Mouse (Mus musculus): ENCODE measurements around the gene Mcm5. TPM values are rescaled to one million over a fixed set of nuclear protein-coding genes. Genes with fewer than 3 reads are reported as not detected.

Mcm5 gene
- total RNA-seq, 2 experiments from 2014 or later, result 7.2 to 7.6 TPM

DNA sequence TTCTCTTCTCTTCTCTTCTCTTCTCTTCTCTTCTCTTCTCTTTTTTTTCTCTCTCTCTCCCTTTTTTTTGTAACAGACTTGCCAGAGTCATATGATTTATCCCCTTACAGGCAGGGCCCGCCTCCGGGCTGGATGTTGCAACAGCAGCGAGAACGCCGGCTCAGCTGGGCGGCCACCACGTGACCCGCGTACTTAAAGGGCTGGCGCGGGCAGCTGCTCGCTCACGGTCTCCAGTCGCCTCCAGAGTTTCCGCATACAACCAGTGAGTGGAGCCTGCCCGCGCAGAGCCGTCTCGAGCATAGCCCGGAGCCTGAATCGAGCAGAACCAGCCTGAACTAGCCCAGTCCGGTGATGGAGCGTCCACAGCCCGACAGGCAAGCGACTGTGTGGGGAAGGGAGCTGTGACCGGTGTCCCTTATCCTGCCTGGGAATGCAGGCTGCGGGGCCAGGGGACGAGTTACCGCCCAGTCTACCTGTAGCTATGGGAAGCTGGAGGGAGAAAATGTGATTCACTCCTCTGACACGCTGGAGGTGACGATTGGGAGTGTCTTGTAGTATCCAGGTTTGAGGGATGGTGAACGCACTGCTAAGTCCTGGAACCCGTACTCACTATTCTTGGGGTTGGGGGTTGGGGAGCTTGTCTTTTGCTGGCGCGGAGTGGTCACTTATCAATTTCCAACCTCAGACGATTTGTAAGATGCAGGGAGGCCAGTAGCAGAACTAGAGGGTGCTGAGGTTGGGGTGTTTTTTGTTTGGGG, 15.8 kb upstream of the Mcm5 start, which contains the start of gene Hmox1:
Hmox1 (plus strand) TSS at position 223 of the 758 bp plus-strand sequence.
- DNase-seq (ENCODE audit: low spot score in 2 of 2), result peak; percentile 75 to 78

DNA sequence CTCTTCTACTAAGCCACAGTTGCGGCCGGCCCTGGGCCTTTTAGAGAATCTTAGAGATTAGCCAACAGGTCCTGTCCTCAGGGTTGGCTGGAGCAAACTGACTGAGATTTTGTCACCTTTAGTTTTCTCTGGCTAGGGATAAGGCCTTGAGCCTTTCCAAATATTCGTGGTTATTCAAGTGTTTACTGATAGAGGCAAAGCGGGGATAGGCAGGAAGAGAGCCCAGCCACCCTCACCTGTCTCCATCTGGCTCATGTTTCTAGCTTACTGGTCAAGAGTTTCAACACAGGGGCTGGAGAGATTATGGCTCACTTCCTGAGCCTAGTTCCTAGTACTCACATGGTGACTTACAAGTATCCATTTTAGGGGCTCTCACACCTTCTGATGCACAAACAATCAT, 6.4 kb upstream of the Mcm5 start:
- no peak for DNase-seq (ENCODE audit: low spot score in 2 of 2)

DNA sequence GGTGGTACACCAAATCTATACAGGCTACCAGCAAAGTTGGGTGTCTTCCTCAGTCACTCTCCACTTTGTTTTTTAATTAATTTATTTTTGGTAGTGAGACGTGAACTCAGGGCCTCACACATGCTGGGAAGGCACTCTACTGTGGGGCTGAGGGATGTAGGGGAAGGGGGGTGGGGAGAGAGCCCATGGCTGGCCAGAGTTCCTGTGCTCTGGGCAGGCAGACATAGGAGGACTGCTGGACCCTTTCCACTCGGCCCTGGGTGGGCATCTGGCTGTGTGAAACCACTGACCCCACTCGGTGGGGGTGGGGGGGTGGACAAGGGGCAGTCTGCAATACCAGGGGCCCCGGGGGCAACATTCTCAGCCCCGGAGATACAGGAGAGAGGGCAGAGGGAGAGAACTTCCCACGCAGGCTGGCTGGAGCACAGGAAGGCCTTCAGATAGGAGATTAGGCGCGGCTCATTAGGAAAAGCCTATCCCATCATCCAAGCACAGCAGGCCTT, 5.9 kb upstream of the Mcm5 start:
- DNase-seq (ENCODE audit: low spot score in 2 of 2), result no peak

DNA sequence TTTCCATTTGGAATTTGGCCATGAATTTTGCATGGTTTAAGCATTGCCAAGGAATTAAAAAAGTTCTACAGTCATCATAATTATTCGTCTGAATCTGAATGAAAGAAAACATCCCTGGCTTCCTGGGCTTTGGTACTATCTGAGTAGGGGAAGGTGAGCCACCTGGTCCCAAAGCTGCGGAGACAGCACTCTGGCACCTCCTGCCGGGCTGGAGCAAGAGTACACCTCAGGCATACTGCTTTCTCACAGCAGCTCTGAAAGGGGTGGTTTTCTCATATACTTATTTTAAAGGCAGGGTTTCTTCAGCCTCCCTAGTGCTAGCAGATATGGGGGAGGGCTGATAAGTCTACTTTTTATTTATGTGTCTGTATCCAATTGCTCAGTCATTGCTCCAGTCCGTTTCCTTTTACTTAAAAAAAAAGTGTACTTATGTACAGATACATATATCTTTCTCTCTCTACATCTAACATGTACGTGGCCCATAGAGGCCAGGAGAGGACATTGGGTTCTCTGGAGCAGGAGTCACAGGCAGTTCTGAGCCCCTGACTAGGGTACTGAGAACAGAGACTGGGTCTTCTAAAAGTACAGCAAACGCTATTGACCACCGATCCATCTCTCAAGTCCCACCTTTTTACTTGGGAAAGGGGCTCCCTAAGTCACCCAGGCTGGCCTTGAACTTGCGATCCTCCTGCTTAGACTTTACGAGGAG, 688 bp upstream of the Mcm5 start:
- peak; percentile 66 to 81 for DNase-seq (ENCODE audit: low spot score in 2 of 2)

DNA sequence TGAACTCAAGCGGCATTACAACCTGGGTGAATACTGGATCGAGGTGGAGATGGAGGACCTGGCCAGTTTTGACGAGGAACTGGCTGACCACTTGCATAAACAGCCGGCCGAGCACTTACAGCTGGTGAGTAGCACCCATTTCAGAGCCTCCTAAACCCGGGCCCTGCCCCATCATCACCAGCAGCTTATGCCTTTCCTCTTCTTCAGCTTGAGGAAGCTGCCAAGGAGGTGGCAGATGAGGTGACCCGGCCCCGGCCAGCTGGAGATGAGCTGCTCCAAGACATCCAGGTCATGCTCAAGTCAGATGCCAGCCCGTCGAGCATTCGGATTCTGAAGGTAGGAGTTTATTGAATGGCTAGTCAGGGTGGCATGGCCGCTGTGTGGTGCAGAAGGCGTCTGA, 724 bp downstream of the Mcm5 start:
- no peak for DNase-seq (ENCODE audit: low spot score in 2 of 2)

DNA sequence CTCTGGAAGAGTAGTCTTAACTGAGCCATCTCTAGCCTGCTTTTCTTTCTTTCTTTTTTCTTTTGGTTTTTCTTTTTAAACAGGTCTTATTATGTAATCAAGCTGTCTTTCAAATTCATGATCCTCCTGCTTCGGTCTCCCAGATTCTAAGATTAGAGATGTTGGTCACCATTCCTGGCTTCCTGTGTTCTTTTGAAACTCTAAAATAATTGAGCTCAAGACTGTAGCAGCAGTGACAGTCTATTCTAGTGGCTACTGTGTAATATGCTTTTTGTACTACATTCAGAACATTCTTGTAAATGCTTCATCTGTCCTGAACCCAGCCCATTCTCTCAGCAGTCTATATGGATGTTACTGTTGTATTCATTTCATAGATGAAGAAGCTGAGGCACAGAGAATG, 9.1 kb downstream of the Mcm5 start:
- no peak for DNase-seq (ENCODE audit: low spot score in 2 of 2)

DNA sequence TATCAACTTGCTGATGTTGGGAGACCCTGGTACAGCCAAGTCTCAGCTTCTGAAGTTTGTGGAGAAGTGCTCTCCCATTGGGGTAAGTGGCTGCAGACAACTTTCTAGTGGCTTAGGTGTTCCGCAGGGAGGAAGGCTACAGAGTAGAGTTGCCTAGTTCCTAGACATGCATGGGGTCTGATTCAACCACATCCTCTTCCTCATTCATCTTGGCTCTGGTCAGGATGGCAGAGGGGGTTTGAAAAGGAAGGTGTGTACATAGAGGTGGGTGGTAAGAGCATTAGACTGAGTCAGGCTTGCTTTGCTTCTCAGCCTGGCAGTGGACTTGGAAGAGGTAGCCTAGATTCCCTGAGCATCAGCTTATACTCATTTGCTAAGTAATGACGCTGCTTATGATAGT, 9.9 kb downstream of the Mcm5 start:
- DNase-seq (ENCODE audit: low spot score in 2 of 2), result no peak

DNA sequence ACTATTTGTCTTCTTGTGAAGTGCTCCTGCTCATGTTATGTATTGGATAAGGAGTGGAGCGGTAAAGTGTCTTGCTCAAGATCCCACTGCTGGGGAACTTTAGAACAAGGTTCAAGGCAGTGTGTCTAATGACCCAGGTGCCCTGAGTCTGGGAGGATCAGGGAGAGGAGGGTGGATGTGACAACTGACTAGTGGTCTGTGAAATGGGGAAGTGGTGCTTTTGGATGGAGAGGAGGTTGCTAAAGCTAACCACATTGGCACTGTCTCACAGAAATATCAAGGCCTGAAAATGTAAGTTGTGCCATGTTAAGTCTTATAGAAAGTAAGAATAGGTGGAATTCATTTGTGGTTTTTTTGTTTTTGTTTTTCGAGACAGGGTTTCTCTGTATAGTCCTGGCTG, 10.4 kb downstream of the Mcm5 start:
- no peak for DNase-seq (ENCODE audit: low spot score in 2 of 2)

DNA sequence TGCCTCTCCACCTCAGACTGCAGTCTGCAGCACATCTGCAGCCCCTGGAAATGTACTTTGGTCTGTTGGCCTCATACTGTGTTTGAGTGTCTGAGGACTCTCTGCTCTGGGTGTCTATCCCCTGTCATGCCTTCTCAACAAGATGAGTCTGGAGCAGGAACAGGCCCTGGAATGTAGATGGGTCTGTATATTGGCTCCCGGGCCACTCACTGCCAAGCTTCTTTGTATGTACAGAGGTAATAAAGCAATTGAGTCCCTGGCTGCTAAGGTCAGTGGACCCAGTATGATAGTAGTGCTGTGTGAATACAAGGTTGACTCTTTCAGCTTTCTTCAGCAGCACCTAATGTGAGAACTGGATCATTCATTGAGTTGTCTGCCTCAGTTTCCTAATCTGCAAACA, 18.0 kb downstream of the Mcm5 start:
- DNase-seq (ENCODE audit: low spot score in 2 of 2), result no peak

DNA sequence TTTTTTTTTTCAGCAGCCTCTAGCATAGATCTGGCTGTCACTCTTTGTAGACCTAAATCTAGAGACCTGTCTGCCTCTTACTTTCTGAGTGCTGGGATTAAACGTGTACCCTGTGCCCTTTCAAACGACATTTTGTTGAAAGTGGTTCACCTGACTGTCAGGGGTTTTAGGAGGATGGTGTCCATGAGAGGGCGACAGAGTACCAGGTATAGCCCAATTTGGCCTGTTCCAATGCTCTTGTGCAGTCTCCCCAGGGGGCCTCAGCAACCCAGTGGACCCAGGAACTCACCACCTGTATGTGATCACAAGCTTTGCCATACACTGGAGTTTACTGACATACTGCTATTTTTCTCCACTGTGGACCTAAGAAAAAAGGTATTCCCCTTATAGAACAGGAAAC, 23.1 kb downstream of the Mcm5 start:
- DNase-seq (ENCODE audit: low spot score in 2 of 2), result peak in 1 of 2 experiments; percentile 43

DNA sequence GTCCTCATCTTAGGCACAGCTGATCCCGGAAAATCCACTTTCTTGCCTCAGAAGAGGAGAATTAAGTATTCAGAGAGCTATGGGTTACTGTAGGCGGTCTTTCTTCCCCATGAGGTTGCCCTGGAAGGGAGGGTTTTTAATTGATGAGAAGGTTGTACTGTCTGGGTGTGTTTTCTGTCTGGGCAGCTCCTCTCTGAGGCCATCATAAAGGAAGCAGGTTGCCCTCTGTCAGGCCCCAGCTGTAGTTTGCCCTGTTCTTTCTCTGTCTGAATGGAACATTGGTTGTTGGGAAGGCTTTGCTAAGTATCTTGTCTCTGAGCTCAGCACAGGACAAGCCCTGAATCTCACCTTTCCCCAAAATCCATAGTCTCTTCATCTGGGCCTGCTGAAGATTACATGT, 24.0 kb downstream of the Mcm5 start:
- no peak for DNase-seq (ENCODE audit: low spot score in 2 of 2)

DNA sequence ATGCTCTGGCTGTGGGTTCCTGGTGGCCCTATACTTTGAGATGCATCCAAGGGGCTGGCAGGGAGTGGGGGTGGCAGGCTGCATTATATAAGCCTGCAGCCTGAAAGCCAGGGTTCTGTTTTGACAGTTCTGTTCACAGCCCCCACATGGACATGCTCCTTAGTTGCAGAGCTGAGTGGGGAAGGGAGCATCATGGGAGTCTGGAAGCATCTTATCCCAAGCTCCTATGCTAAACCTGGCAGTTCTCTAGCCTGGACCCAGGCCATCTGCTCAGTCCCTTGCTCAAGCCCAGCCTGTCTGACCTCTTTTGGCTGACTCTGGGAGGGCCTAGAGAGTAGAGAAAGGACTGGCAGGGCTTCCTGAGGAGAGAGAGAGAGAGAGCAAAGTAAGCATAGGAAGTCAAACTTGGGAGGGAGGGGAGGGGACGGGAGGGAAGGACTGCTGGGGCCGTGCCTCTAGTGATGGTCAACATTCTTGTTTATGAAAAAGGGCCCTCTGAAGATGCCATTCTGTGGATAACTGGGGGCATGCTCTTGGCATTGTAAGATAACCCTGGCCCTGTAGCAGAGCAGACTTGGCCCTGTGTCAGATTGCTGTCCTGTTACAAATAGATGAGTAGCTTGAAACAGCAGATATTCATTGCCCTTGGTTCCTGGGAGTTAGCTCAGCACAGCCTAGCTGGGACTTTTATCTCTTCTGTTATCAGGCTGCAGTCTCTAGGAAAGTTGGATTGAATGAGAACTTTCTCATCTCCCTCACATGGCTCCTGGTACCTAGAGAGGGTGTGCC, 25.4 kb downstream of the Mcm5 start:
- DNase-seq (ENCODE audit: low spot score in 2 of 2), result no peak

DNA sequence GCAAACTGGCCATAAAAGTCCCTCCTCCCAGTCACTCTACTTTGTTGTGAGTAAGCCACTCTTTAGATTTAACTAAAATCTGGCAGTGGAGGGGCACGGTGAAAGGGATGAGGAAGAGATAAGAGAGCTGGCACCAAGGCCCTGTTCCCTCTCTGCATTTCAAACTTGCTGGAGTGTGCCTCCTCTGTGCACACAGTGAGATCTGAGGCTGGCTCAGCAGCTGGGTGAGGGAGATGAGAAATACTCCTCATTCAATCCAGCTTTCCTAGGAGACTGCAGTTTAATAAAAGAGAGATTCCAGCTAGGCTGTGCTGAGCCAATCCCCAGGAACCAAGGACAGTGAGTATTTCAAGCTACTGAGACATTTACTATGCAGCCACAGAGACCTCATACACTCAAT, 26.4 kb downstream of the Mcm5 start:
- no peak for DNase-seq (ENCODE audit: low spot score in 2 of 2)

DNA sequence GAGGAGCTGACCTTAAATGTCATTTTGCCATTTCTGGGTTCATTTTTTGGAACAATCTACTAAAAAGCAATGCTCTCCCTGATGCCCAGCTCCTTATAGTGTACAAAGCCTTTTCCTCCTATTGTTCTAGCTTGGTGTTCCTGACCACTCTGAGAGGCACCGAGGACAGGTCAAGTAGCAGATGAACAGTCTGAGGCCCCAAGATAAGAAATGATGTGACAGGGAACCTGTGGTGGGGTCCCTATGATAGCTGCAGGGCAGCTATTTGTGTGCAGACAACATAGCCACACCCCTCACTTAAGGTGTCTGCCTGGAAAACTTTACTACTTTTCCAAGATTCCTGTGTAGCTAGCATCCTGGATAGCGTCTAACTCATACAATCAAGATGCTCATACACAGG, 26.9 kb downstream of the Mcm5 start:
- no peak for DNase-seq (ENCODE audit: low spot score in 2 of 2)

DNA sequence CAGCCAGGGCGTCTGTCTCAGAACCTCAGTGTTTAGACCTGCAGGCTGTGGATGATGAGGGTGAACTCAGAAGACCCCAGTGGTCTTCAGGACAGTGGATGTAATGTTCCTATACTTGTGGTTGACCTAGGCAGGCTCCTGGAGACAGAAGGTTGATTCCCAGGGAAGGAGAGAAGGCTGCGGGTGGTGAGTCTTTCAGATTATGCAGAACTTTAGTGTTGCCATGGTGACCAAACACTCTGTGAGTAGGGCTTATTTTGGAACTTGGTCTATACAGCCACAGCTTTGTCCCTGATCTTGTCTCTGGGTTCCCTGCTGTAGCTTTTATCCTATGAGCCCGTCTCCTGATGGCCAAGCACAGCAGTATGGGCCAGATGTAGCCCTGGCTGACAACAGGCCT, 28.2 kb downstream of the Mcm5 start:
- DNase-seq (ENCODE audit: low spot score in 2 of 2), result peak in 1 of 2 experiments; percentile 46

DNA sequence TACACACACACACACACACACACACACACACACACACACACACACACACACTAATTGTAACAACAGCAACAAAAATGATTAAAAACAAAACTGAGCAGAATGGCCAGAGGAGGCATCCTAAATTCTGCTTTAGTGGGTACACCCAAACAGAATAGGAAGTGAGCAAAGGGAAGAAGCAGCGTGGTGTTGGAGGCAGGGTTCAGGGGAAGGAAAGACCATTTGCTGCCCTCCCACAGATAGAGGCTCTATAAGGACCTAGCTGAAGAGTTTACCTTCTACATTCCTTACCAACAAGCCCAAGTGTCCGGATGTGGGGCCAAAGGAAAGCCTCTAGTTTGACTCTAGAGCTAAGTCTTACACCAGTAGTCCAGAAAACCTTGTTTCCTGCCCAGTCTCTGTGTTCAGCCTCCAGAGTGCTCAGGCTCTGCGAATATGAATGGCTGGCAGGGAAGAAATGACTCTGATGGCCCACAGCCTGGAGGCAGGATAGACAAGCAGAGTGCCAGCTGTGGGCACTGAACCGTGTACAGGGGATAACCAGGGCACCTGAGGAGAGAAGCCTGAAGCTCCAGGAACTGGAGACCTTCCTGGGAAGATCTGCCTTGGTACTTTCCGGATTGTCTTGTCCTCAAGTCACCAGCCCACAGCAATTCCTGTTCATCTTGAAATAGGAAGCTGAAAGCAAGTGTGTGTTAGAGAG, 41.7 kb downstream of the Mcm5 start:
- no peak for DNase-seq (ENCODE audit: low spot score in 2 of 2)

DNA sequence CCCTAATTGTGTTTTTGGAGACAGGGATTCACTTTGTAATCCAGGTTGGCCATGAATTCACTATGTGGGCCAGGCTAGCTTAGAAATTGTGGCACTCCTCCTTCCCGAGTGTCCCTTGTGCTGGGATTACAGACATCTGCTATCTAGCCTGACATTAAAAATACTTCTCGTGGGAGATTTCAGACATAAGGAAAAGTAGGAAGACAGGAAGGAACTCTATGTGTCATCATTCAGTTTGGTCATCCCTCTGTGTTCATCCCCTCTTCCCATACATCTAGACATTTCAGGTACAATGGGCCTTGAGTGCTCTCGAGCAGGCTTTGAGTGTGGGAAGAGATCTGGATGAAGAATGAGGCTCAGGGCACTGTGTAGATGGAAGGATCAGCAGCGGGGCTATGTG, 42.4 kb downstream of the Mcm5 start:
- DNase-seq (ENCODE audit: low spot score in 2 of 2), result no peak

DNA sequence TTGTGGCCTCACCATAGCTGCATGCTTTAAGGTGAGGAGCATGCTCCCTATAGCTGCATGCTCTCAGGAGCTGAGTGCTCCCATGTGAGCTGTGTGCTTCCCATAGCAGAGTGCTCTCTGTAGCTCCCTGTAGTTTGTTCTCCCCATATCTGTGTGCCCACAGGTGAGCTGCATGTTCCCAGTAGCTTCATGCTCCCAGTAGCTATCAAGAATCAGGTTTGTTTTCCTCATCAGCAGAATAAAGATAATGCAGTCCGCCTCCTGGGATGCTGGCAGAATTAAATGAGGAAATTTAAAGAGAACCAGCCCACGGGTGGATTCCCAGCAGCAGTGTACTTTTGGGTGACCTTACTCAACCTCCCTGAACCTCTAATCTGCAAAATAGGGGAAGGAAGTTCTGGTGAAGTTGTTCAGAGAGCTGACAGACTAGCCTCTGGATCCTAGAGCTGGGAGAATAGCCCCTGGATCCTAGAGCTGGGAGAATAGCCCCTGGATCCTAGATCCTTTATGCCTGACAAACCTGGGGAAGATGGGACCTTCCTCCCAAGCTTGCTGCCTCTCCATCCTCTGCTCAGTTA, 43.2 kb downstream of the Mcm5 start:
- no peak for DNase-seq (ENCODE audit: low spot score in 2 of 2)

DNA sequence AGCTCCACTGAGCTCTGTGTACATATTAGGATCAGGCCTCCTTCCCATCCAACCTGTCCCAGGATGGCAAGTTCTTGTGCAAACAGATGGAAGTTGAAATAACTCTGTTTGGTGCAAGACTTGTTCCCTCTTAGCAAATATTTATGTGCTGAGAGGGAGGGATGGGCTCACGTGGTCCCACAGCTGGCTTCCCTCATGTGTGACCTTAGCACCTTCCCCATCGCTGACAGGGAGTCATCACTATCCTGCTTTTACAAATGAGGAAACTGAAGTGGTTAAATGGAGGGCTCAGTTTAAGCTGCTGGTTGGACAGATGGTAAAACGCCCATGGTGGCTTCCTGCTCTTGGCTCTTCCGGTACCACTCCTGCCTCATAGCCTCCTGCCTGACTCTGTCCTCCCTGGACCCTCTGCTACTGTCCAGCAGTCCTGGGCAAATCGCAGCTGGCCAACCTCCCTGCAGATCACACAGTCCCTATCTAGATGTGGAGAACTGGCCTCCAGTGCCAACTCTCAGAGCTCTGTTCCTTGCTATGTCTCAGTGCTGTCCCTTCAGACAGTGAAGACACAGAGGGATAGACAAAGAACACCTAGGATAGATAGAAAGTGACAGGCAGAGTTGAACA, 45.6 kb downstream of the Mcm5 start:
- no peak for DNase-seq (ENCODE audit: low spot score in 2 of 2)

DNA sequence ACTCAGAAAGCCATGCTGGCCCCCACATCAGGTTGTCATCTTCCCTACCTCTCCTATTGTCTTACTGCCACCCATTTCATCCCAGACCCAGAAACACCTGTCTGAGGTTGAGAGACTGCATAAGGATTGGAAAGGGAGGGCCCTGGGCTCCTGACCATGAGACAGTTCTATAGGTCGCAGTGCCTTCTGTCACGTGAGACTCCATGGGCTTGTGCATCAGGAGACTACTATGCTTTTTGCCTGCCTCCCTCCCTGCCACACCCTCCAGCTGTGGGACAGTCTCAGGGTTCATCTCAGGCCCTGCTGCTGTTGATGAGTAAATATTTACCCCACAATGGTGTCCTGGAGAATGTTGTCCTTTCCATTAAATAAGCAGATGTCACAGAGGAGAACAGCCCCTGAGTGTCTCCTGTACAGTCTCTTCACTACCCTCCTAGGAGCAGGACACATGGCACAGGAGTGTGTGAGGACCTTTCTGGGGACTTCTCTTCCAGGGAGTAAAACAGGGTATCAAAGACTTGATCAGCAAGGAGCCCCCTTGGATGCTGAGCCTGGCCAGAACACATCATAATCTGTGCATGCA, 46.5 kb downstream of the Mcm5 start:
- DNase-seq (ENCODE audit: low spot score in 2 of 2), result no peak

All from layer of hippocampus, postnatal 14 days (tissue).